Mouse (Mus musculus): ENCODE results near the gene Adamts15. TPM values are rescaled to one million over a fixed set of nuclear protein-coding genes. Genes with fewer than 3 reads are reported as not detected.

Adamts15 gene
- not detected in 2 replicates for polyA plus RNA-seq (2012)

DNA sequence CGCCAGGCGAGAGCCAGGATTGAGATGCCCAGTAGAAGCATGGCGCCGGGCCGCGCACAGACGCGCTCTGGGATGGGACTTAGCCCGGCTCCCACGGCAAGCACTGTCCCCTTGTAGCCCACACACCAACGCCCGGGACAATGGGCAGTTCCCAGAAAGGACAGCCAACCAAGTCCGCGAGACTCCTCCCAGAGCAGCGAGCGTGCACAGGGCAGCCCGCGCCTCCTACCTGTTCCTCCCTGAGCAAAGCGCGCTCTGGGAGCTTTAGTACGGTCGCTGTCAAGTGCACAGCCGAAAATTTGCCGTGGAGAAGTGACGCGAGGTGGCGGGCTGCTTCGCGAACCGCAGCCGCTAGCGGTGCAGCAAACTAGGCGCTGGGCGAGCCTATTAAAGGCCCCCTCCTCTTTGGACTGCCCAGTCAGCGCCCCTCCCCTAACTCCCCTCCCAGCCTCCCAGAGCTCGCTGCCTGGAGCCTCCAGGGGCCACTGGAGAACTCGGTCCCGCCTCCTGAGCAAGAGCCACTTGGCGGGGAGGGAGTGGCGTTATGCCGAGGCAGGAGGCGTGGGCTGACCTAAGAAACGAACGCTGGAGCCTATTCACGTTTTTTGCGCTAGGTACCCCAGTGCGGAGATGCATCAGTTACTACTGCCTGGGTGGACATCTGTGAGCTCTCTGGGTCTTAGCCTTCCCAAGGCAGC lies at the start of gene Adamts15:
Gene Adamts15, minus strand, starts transcription at position 256 of the 698 bp plus-strand sequence.
- no peak for TF ChIP-seq GATA1 (IDR thresholded peaks at IDR 0.05; ENCODE audit: low read length)

- TF ChIP-seq GATA1 (IDR thresholded peaks at IDR 0.05; ENCODE audit: low read length) = no peak
Observed at GRCm38 (mm10) chr9:30971967-30972366, 49.7 kb upstream of the Adamts15 start.

GRCm38 (mm10) chr9:30970001-30970400 lies 47.7 kb upstream of the Adamts15 start:
- no peak for TF ChIP-seq GATA1 (IDR thresholded peaks at IDR 0.05; ENCODE audit: low read length)

DNA sequence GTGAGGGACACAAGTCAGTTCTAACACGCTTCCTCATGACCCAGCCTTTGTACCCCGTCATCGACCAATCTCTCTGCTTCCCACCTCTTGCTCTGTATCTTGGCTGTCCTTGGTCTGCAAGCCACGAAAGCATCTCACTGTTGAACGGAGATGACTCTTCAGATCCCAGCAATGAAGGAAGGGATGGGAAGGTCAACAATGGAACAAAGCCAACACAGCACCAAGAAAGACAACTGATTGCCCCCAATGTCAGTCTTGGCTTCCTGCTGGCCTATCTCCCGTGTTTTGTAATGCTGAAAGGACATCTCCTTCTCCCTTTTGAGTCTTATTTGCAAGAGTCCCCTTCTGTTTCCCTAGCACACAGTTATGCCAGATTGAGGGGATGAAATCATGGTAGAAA lies 45.9 kb upstream of the Adamts15 start:
- no peak for TF ChIP-seq GATA1 (IDR thresholded peaks at IDR 0.05; ENCODE audit: low read length)

GRCm38 (mm10) chr9:30966881-30967280 lies 44.6 kb upstream of the Adamts15 start:
- TF ChIP-seq GATA1 (IDR thresholded peaks at IDR 0.05; ENCODE audit: low read length) = no peak

DNA sequence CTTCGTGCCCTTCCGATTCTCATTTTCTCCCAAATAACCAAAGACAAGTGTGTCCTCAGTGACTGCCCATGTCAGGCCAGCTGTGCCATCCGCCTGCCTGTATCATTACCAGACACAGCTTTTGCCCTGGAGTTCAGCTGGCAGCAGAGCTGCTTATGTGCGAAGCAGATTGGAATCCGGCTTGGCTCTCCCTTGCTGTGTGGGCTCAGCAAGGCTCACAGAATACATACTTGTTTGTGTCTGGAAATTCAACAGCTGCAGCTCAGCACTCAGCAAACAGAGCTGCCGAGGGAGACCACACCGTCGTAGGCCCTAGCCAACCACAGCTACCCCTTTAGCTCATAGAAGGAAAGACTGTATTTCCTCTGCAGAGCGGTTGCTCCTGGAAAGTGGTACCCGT lies 42.4 kb upstream of the Adamts15 start:
- no peak for TF ChIP-seq GATA1 (IDR thresholded peaks at IDR 0.05; ENCODE audit: low read length)

DNA sequence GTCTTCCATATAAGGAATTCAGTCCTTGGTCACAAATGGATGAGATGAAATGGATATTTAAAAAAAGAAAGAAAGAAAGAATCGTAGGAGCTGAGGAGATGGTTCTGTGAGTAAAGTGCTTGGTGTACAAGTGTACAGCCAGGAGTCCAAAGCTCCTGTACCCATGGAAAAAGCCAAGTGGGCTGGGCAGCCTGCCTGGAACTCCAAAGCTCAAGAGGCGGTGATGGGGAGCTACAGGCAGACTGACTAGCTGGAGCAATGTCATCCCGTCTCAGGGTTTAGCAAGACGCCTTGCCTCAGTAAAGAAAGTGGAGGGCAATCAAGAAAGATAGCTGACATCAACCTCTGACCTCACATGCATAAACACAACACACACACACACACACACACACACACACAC lies 41.5 kb upstream of the Adamts15 start:
- no peak for TF ChIP-seq GATA1 (IDR thresholded peaks at IDR 0.05; ENCODE audit: low read length)

DNA sequence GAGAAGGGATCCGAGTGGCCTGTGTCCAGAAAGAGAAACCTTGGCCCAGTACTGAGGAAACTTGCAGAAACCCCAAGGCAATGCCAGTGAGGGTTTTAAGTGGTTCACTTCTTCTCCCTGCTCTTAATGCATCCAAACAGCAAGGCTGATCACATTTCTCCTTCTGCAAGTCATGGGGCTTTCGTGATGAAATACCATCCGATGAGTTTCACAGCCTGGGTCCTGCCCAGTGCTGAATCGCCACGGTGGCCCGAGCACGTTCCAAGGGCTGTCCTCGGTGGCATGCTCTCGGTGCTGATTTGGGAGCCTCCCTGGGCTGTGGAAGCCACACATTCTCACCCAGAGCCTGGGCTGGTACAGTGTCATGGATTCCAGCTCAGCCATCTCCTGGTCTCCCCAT lies 33.0 kb upstream of the Adamts15 start:
- TF ChIP-seq GATA1 (IDR thresholded peaks at IDR 0.05; ENCODE audit: low read length) = no peak

GRCm38 (mm10) chr9:30953287-30953686 lies 31.0 kb upstream of the Adamts15 start:
- TF ChIP-seq GATA1 (IDR thresholded peaks at IDR 0.05; ENCODE audit: low read length) = no peak

DNA sequence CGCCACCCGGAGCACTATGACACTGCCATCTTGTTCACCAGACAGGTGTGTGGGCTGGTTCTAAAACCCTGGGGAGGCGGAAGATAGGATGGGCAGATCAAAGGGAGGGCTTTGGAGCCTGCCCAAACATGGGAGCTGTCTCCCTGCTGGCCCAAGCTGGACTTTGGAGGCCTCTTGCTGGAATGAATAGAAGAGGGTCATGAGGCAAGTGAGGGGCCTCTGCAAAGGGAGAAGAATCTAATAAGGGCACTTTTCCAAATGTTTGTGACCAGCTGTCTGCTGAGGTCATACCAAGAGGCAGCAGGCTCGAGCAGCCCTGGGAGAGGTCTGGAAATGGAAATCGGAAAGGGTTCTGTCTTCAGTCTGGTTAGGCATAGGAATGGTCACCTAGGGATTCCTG lies 29.2 kb upstream of the Adamts15 start:
- no peak for TF ChIP-seq GATA1 (IDR thresholded peaks at IDR 0.05; ENCODE audit: low read length)

GRCm38 (mm10) chr9:30950592-30950991 lies 28.3 kb upstream of the Adamts15 start:
- no peak for TF ChIP-seq GATA1 (IDR thresholded peaks at IDR 0.05; ENCODE audit: low read length)

DNA sequence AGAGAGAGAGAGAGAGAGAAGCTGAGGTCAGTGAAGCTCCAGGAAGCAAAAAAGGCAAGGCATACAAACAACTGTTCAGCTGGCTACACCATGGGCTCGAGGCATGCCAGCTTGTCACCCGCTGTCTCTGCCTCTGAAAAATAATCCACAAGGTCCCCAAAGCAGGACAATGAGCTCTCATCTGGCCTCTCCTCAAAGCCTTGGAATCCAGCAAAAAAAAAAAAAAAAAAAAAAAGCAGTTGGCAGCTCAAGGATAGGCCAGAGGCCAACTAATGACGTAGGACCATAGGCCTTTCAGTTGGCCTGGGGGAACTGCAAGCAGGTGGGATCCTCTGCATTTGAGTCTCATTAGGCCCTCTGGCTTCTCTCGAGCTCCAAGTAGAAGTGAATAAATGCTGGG lies 27.7 kb upstream of the Adamts15 start:
- TF ChIP-seq GATA1 (IDR thresholded peaks at IDR 0.05; ENCODE audit: low read length) = no peak

DNA sequence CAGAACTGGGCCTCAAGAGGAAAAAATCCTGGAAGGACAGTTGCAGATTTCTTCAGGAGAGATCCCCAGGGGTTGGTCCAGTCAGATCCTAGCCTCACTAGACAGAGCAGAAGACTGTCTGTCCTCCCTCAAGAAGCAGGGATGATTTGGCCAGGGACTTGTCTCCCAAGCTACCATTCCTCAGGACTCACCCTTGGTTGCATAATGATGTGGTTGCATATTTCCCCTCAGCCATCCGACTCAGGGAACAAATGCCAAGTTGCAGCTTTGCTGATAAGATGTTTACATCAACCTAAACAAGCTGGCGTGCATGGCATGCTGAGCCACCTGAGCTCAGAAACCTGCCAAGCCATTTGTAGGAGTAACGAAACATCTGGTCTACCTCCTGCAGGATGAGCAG lies 27.2 kb upstream of the Adamts15 start:
- no peak for TF ChIP-seq GATA1 (IDR thresholded peaks at IDR 0.05; ENCODE audit: low read length)

GRCm38 (mm10) chr9:30945276-30945675 lies 23.0 kb upstream of the Adamts15 start:
- no peak for TF ChIP-seq GATA1 (IDR thresholded peaks at IDR 0.05; ENCODE audit: low read length)

- TF ChIP-seq GATA1 (IDR thresholded peaks at IDR 0.05; ENCODE audit: low read length) = no peak
Observed at GRCm38 (mm10) chr9:30944234-30944633, 22.0 kb upstream of the Adamts15 start.

- no peak for TF ChIP-seq GATA1 (IDR thresholded peaks at IDR 0.05; ENCODE audit: low read length)
Observed at GRCm38 (mm10) chr9:30943341-30943740, 21.1 kb upstream of the Adamts15 start.

DNA sequence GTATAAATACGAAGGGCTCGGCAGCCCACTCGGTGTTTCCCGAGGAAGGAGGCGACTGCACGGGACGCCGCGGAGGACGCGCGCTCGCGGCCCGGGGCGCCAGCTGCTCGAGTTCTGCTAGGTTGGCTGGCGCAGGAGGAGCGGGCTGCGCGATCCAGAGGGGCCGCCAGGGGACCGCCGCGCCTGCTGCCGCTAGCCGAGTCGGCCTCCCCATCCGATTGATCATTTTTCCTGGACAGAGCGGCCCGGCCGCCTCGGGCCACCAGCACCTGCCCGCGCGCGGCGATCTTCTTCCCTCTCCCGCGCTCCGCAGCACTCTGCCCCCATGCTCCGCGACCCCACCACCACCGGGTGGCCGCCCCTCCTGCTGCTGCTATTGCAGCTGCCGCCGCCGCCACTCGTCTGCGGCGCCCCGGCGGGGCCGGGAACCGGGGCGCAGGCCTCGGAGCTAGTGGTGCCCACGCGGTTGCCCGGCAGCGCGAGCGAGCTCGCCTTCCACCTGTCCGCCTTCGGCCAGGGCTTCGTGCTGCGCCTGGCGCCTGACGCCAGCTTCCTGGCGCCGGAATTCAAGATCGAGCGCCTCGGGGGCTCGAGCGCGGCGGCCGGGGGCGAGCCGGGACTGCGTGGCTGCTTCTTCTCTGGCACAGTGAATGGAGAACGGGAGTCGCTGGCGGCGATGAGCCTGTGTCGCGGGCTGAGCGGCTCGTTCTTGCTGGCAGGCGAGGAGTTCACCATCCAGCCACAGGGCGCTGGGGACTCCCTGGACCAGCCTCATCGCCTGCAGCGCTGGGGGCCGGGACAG lies 20.5 kb upstream of the Adamts15 start, which contains the start of gene Adamts8:
Gene Adamts8, plus strand, starts transcription at position 51 of the 802 bp plus-strand sequence.
- no peak for TF ChIP-seq GATA1 (IDR thresholded peaks at IDR 0.05; ENCODE audit: low read length)
